Mouse (Mus musculus) heart, adult 2 months (tissue): Measurements from ENCODE around the gene Fam189a1.

Experiments
- CTCF ChIP-seq: fragments of 200-600 bp; IDR thresholded peaks from 2 replicates; pipeline ENCODE4 v1.8.1; 2022; ENCODE audit warnings: antibody characterized with exemption, mild to moderate bottlenecking, moderate library complexity
- POLR2A ChIP-seq: fragments of 200-500 bp; IDR thresholded peaks from 2 replicates; pipeline ENCODE4 v1.6.1; 2011; ENCODE audit warnings: mild to moderate bottlenecking, low read depth, low read length, control low read depth; ENCODE audit not compliant: insufficient read depth

- TF ChIP-seq CTCF (no peak), POLR2A (no peak)
Measured at GRCm38 (mm10) chr7:64850791-64851190, 305.6 kb downstream of the Fam189a1 start.
